Mouse (Mus musculus) heart, embryonic 16.5 days (tissue): ENCODE data around the gene Eif5a2. TPM values are rescaled to one million over a fixed set of nuclear protein-coding genes. Genes with fewer than 3 reads are reported as not detected.
A peak's percentile ranks its signal among the peaks of the same experiment; 100 is the strongest.

Experiments
- ATAC-seq: fragments of 200-750 bp; cut with Nextera tagmentation; replicated peaks from 2 replicates; pipeline ENCODE4 v1.8.0; 2017; ENCODE audit warnings: moderate number of reproducible peaks; ENCODE audit not compliant: insufficient read depth, low FRiP score; ENCODE audit errors: extremely low read depth
- H3K27ac ChIP-seq: fragments of 300-500 bp; sonication (generic); 2 replicates; pipeline ENCODE4 v1.5.1; 2014; ENCODE audit warnings: mild to moderate bottlenecking, low read length, control low read depth, moderate library complexity
- H3K27me3 ChIP-seq: fragments of 300-500 bp; sonication (generic); 2 replicates; pipeline ENCODE4 v1.6.1; 2014; ENCODE audit warnings: low read length, mixed read lengths; ENCODE audit not compliant: control insufficient read depth, insufficient read depth
- H3K36me3 ChIP-seq: fragments of 300-500 bp; sonication (generic); 2 replicates; pipeline ENCODE4 v1.6.1; 2014; ENCODE audit not compliant: control insufficient read depth, insufficient read depth
- H3K4me1 ChIP-seq: fragments of 300-500 bp; sonication (generic); 2 replicates; pipeline ENCODE4 v1.6.1; 2014; ENCODE audit warnings: low read length, mixed read lengths; ENCODE audit not compliant: control insufficient read depth, insufficient read depth
- H3K4me2 ChIP-seq: fragments of 300-500 bp; sonication (generic); 2 replicates; pipeline ENCODE4 v1.6.1; 2014; ENCODE audit warnings: low read depth, mild to moderate bottlenecking, control low read depth, low read length
- H3K4me3 ChIP-seq: fragments of 300-500 bp; sonication (generic); 2 replicates; pipeline ENCODE4 v1.5.1; 2014; ENCODE audit warnings: mild to moderate bottlenecking, control low read depth, low read length
- H3K9ac ChIP-seq: fragments of 300-500 bp; sonication (generic); 2 replicates; pipeline ENCODE4 v1.6.1; 2014; ENCODE audit warnings: low read length, control low read depth
- H3K9me3 ChIP-seq: fragments of 300-500 bp; sonication (generic); replicated peaks from 2 replicates; pipeline ENCODE4 v1.6.1; 2016; ENCODE audit warnings: low read length; ENCODE audit not compliant: control insufficient read depth
- WGBS: fragments of 180-500 bp; shearing (Covaris S2); extraction: QIAGEN DNeasy Blood & Tissue Kit; methylation state at CpG from one replicate; pipeline ENCODE4 v1.1.7; 2014; 5-methylcytosine and 5-hydroxymethylcytosine counted together
- polyA plus RNA-seq: library from polyadenylated mRNA; unstranded; fragments of >200 nt; fragmentation: Nextera tagmentation; extraction: Ambion mirVana; gene quantifications from 2 replicates; pipeline ENCODE4 v1.2.1, GENCODE M21; 2015

Eif5a2 gene
- polyA plus RNA-seq, 1 experiment from 2014 or later: 8.7 TPM

GRCm38 (mm10) chr3:28781848-28782247, 772 bp downstream of the Eif5a2 start:
- H3K27ac ChIP-seq: no peak overlapping the region
- no peaks in the 10 kb centered on the region for H3K9me3 ChIP-seq
- peak overlapping the region; percentile 89 for H3K4me3 ChIP-seq
- H3K4me2 ChIP-seq: peak overlapping the region; percentile 99
- no peaks in the 10 kb centered on the region for H3K36me3 ChIP-seq
- WGBS: 23% methylated on average over 14 of the region's 14 CpGs
- no peak for ATAC-seq
- H3K9ac ChIP-seq: peak overlapping the region; percentile 87
- no peaks in the 10 kb centered on the region for H3K27me3 ChIP-seq
- peaks cover 6% of the 10 kb centered on the region for H3K4me1 ChIP-seq

GRCm38 (mm10) chr3:28784176-28784575, 3.1 kb downstream of the Eif5a2 start:
- WGBS: 88% methylated on average over 2 of the region's 2 CpGs
- 0 out of 2 replicates have a peak, but pooled peaks cover 3% of the 10 kb centered on the region for H3K36me3 ChIP-seq
- H3K4me3 ChIP-seq: no peak overlapping the region
- H3K27ac ChIP-seq: no peak overlapping the region
- peaks cover 6% of the 10 kb centered on the region for H3K4me1 ChIP-seq
- H3K4me2 ChIP-seq: no peak overlapping the region
- H3K27me3 ChIP-seq: no peaks in the 10 kb centered on the region
- H3K9me3 ChIP-seq: no peaks in the 10 kb centered on the region
- no peak for ATAC-seq
- H3K9ac ChIP-seq: no peak overlapping the region

- Histone ChIP-seq H3K9me3 (no peaks in the 10 kb centered on the region), H3K27me3 (no peaks in the 10 kb centered on the region), H3K4me2 (no peak overlapping the region), H3K4me1 (no peaks in the 10 kb centered on the region), H3K36me3 (no peaks in the 10 kb centered on the region), H3K9ac (no peak overlapping the region), H3K4me3 (no peak overlapping the region), H3K27ac (no peak overlapping the region)
- WGBS: 73% methylated on average over 7 of the region's 7 CpGs
- ATAC-seq: no peak
Observed at GRCm38 (mm10) chr3:28794835-28795234, 13.8 kb downstream of the Eif5a2 start.

GRCm38 (mm10) chr3:28805301-28806097, 24.4 kb downstream of the Eif5a2 start, which contains the start of gene Rpl22l1:
Gene Rpl22l1, plus strand, starts transcription at chr3:28805436.
- WGBS: under 1% methylated on average over 72 of the region's 72 CpGs
- ATAC-seq: peak; percentile 100
- peaks cover 10% of the 10 kb centered on the region for H3K36me3 ChIP-seq

GRCm38 (mm10) chr3:28808039-28808643, 27.1 kb downstream of the Eif5a2 start:
- Histone ChIP-seq H3K4me1 (peaks cover 8% of the 10 kb centered on the region; the same call in 1 of the 2 replicates), H3K27ac (no peak overlapping the region)
- WGBS: 91% methylated on average over 4 of the region's 4 CpGs

More at GRCm38 (mm10) chr3:28805301-28806097, 24.4 kb downstream of the Eif5a2 start, which contains the start of gene Rpl22l1:
- H3K27me3 ChIP-seq: no peaks in the 10 kb centered on the region
- peaks cover 8% of the 10 kb centered on the region; the same call in 1 of the 2 replicates for H3K4me1 ChIP-seq
- peak within 1 kb of the TSS; percentile 85 for H3K27ac ChIP-seq
- H3K9ac ChIP-seq: peak within 1 kb of the TSS; percentile 98
- H3K4me2 ChIP-seq: peak within 1 kb of the TSS; percentile 79
- peak within 1 kb of the TSS; percentile 88 for H3K4me3 ChIP-seq
- no peaks in the 10 kb centered on the region for H3K9me3 ChIP-seq

GRCm38 (mm10) chr3:28811441-28811840, 30.4 kb downstream of the Eif5a2 start:
- no peak overlapping the region for H3K27ac ChIP-seq

More at GRCm38 (mm10) chr3:28808039-28808643, 27.1 kb downstream of the Eif5a2 start:
- Histone ChIP-seq H3K9ac (no peak overlapping the region), H3K27me3 (no peaks in the 10 kb centered on the region), H3K4me2 (no peak overlapping the region), H3K36me3 (peaks cover 10% of the 10 kb centered on the region), H3K9me3 (no peaks in the 10 kb centered on the region), H3K4me3 (no peak overlapping the region)
- no peak for ATAC-seq

GRCm38 (mm10) chr3:28814361-28814760, 33.3 kb downstream of the Eif5a2 start:
- no peak overlapping the region for H3K27ac ChIP-seq
- 3% methylated on average over 4 of the region's 4 CpGs for WGBS
- H3K4me3 ChIP-seq: no peak overlapping the region
- ATAC-seq: no peak
- H3K9me3 ChIP-seq: no peaks in the 10 kb centered on the region
- H3K36me3 ChIP-seq: no peaks in the 10 kb centered on the region
- H3K4me2 ChIP-seq: no peak overlapping the region
- no peak overlapping the region for H3K9ac ChIP-seq
- H3K27me3 ChIP-seq: no peaks in the 10 kb centered on the region
- no peaks in the 10 kb centered on the region for H3K4me1 ChIP-seq

More at GRCm38 (mm10) chr3:28811441-28811840, 30.4 kb downstream of the Eif5a2 start:
- Histone ChIP-seq H3K4me2 (no peak overlapping the region), H3K9ac (no peak overlapping the region), H3K27me3 (no peaks in the 10 kb centered on the region), H3K36me3 (peaks cover 10% of the 10 kb centered on the region), H3K4me3 (no peak overlapping the region), H3K9me3 (no peaks in the 10 kb centered on the region), H3K4me1 (peaks cover 2% of the 10 kb centered on the region; the same call in 1 of the 2 replicates)
- WGBS: 66% methylated on average over 4 of the region's 4 CpGs
- ATAC-seq: no peak

- Histone ChIP-seq H3K4me2 (no peak overlapping the region), H3K4me3 (no peak overlapping the region), H3K9me3 (no peaks in the 10 kb centered on the region), H3K9ac (no peak overlapping the region), H3K27ac (no peak overlapping the region), H3K4me1 (no peaks in the 10 kb centered on the region), H3K27me3 (no peaks in the 10 kb centered on the region), H3K36me3 (no peaks in the 10 kb centered on the region)
- 74% methylated on average over 4 of the region's 4 CpGs for WGBS
- ATAC-seq: no peak
Observed at GRCm38 (mm10) chr3:28816010-28816540, 35.0 kb downstream of the Eif5a2 start.

GRCm38 (mm10) chr3:28826272-28826671, 45.2 kb downstream of the Eif5a2 start:
- 63% methylated on average over 1 of the region's 1 CpGs for WGBS
- ATAC-seq: no peak
- no peak overlapping the region for H3K27ac ChIP-seq
- no peaks in the 10 kb centered on the region for H3K4me1 ChIP-seq
- no peak overlapping the region for H3K4me2 ChIP-seq
- H3K9ac ChIP-seq: no peak overlapping the region
- H3K4me3 ChIP-seq: no peak overlapping the region
- H3K9me3 ChIP-seq: no peaks in the 10 kb centered on the region
- no peaks in the 10 kb centered on the region for H3K27me3 ChIP-seq
- H3K36me3 ChIP-seq: no peaks in the 10 kb centered on the region
